Mouse (Mus musculus) hindbrain, embryonic 16.5 days (tissue): ENCODE results near the gene H2-K1. TPM values are rescaled to one million over a fixed set of nuclear protein-coding genes. Genes with fewer than 3 reads are reported as not detected.

Experiments
- ATAC-seq: fragments of 200-750 bp; cut with Nextera tagmentation; 2 replicates; pipeline ENCODE4 v1.8.0; 2017; ENCODE audit warnings: moderate TSS enrichment, moderate library complexity
- H3K27ac ChIP-seq: fragments of 300-500 bp; sonication (generic); 2 replicates; pipeline ENCODE4 v1.5.1; 2014; ENCODE audit warnings: low read depth, mild to moderate bottlenecking, control low read depth, low read length, moderate library complexity
- H3K27me3 ChIP-seq: fragments of 300-500 bp; sonication (generic); replicated peaks from 2 replicates; pipeline ENCODE4 v1.6.1; 2014; ENCODE audit warnings: low read length; ENCODE audit not compliant: control insufficient read depth, insufficient read depth
- H3K36me3 ChIP-seq: fragments of 300-500 bp; sonication (generic); 2 replicates; pipeline ENCODE4 v1.6.1; 2014; ENCODE audit warnings: mild to moderate bottlenecking, low read length, moderate library complexity, mixed read lengths; ENCODE audit not compliant: control insufficient read depth, insufficient read depth
- H3K4me1 ChIP-seq: fragments of 300-500 bp; sonication (generic); 2 replicates; pipeline ENCODE4 v1.6.1; 2014; ENCODE audit warnings: low read depth, low read length; ENCODE audit not compliant: control insufficient read depth, insufficient read depth
- H3K4me2 ChIP-seq: fragments of 300-500 bp; sonication (generic); 2 replicates; pipeline ENCODE4 v1.6.1; 2014; ENCODE audit warnings: mild to moderate bottlenecking, low read length, control low read depth, moderate library complexity
- H3K4me3 ChIP-seq: fragments of 300-500 bp; sonication (generic); 2 replicates; pipeline ENCODE4 v1.5.1; 2014; ENCODE audit warnings: mild to moderate bottlenecking, low read length, control low read depth, moderate library complexity
- H3K9ac ChIP-seq: fragments of 300-500 bp; sonication (generic); 2 replicates; pipeline ENCODE4 v1.6.1; 2014; ENCODE audit warnings: low read depth, mild to moderate bottlenecking, control low read depth, low read length, moderate library complexity
- H3K9me3 ChIP-seq: fragments of 300-500 bp; sonication (generic); 2 replicates; pipeline ENCODE4 v1.6.1; 2014; ENCODE audit warnings: mild to moderate bottlenecking, low read length, moderate library complexity; ENCODE audit not compliant: control insufficient read depth
- WGBS: fragments of 180-500 bp; shearing (Covaris S2); extraction: QIAGEN DNeasy Blood & Tissue Kit; methylation state at CpG from one replicate; pipeline ENCODE4 v1.1.7; 2014; 5-methylcytosine and 5-hydroxymethylcytosine counted together
- polyA plus RNA-seq: library from polyadenylated mRNA; unstranded; fragments of >200 nt; fragmentation: Nextera tagmentation; extraction: Ambion mirVana; gene quantifications from 2 replicates; pipeline ENCODE4 v1.2.1, GENCODE M21; 2015

The H2-K1 gene
- polyA plus RNA-seq, result 16.6 and 18.8 TPM in 2 replicates

- under 1% methylated on average over 29 of the region's 30 CpGs for WGBS
- Histone ChIP-seq H3K36me3 (no peaks in the 10 kb centered on the region), H3K9me3 (no peaks in the 10 kb centered on the region), H3K4me3 (peak within 1 kb of the TSS; percentile 58), H3K27me3 (peaks cover 12% of the 10 kb centered on the region), H3K4me2 (peak within 1 kb of the TSS; percentile 97), H3K27ac (no peak within 1 kb of the TSS), H3K9ac (peak within 1 kb of the TSS; percentile 68), H3K4me1 (peaks cover 3% of the 10 kb centered on the region)
- ATAC-seq, result peak; percentile 85
Measured at GRCm38 (mm10) chr17:34000150-34000537, at the start of gene H2-K1. TSS of gene H2-K1 (minus strand) at chr17:34000347.

- Histone ChIP-seq H3K9ac (no peak overlapping the region), H3K9me3 (peaks cover 3% of the 10 kb centered on the region; the same call in 1 of the 2 replicates), H3K4me1 (no peaks in the 10 kb centered on the region), H3K27ac (no peak overlapping the region), H3K36me3 (no peaks in the 10 kb centered on the region; the same call in 1 of the 2 replicates), H3K4me2 (no peak overlapping the region), H3K4me3 (no peak overlapping the region), H3K27me3 (no peaks in the 10 kb centered on the region)
- ATAC-seq, result no peak
- 98% methylated on average over 5 of the region's 5 CpGs for WGBS
Measured at GRCm38 (mm10) chr17:34047404-34048050, 47.4 kb upstream of the H2-K1 start.

DNA sequence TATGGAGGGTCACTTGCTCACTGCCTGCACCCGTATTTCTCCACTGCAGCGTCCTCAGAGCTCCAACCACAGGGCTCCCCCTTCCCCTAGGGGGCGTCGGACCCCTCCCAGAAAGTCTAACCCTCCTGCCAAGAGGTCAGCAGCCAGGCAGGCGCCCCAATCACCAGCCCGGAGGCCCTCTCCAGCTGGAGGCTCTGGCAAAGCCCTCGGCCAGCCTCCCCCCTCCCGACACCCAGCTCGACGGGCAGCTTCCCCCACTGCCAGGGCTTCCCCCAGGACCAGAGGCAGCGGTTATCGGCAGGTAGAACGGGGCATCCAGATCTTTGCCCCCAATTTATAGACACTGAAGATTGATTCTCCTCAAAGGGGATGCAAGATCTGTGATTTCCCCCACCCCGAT, 45.8 kb upstream of the H2-K1 start:
- Histone ChIP-seq H3K4me1 (no peaks in the 10 kb centered on the region), H3K4me2 (no peak overlapping the region), H3K36me3 (no peaks in the 10 kb centered on the region), H3K27ac (no peak overlapping the region), H3K9ac (no peak overlapping the region), H3K9me3 (peaks cover 3% of the 10 kb centered on the region; the same call in 1 of the 2 replicates), H3K4me3 (no peak overlapping the region), H3K27me3 (no peaks in the 10 kb centered on the region)
- WGBS, result 82% methylated on average over 14 of the region's 14 CpGs
- ATAC-seq, result no peak

DNA sequence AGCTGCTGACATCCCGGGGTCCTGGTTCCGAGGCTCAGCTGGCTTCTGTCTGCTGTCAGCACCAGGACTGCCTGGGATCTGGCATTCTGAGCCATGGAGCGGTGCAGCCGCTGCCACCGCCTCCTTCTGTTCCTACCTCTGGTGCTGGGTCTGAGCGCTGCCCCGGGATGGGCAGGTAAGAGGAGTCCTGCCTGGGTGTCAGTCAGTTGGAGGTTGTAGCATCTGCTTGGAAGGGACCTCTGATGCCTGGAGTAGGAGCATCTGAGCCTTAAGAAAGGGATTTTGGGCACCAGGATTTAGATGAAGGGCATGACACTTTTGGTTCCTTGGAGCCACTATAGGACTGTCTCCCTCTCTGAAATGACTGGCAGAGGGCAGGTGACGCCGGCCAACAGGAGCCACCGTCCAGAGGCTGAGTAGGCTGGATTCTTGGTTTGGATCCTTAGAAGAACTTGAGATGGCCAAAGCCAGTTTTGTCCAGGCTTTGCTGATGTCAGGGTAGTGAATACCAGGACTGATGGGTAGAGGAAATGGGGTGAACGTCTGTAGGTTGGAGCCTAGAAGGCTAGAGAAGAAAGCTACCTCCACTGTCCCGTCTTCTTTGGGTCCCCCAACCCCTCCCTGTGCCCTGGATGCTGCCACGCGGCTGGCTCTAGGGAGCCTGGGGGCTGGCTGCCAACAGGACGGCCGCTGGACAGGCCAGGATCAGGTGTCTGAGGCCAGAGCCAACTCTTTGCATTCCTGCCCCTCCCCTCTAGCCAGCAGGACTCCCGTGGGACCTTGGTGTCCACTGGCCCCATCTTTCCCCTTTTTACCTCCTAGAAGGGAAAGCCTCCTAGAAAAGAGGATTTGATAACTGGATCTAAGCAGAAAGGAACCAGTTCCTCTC, 39.7 kb upstream of the H2-K1 start:
- H3K4me3 ChIP-seq, result peak overlapping the region; percentile 30
- H3K9me3 ChIP-seq, result no peaks in the 10 kb centered on the region
- no peak overlapping the region for H3K27ac ChIP-seq
- H3K36me3 ChIP-seq, result peaks cover 22% of the 10 kb centered on the region
- ATAC-seq, result peak; percentile 18; the same call in 1 of the 2 replicates
- H3K27me3 ChIP-seq, result no peaks in the 10 kb centered on the region
- H3K4me2 ChIP-seq, result peak overlapping the region; percentile 63
- 22% methylated on average over 17 of the region's 17 CpGs for WGBS
- H3K9ac ChIP-seq, result peak overlapping the region; percentile 62
- H3K4me1 ChIP-seq, result peaks cover 19% of the 10 kb centered on the region

DNA sequence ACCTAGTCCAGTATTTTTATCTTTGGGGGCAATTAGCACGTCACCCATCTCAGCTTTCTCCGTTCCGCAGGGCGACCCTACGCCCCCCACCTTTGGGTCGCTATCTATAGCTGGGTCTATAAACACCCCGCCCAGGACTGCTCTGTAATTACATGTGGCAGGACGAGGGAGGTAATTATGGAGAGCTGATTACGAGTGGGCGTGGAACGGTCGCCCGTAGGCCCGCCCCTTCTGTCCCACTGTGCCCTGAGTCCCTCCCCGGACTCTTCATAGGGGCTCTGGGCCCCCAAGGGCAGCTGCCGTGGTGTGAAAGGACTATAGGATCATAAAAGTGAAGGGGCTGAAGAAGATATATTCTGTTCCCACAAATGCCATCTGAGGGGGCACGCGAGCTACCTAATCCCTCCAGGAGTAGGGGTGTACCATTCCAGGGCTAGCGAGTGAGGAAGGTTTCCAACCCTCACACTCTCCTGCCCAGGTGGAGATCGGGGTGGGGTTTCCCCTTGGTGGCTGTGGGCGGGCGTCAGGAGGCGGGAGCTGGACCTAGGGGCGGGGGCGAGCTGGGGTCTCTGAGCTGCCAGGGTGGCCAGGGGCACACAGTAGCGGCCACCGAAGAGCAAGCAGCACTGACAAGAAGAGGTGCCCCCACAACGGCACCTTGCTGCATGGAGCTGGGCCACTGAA, 38.9 kb upstream of the H2-K1 start, which contains the start of gene Col11a2:
TSS of gene Col11a2 (plus strand) at position 560 of the 684 bp plus-strand sequence.
- Histone ChIP-seq H3K27me3 (no peaks in the 10 kb centered on the region), H3K27ac (no peak within 1 kb of the TSS), H3K4me2 (peak within 1 kb of the TSS; percentile 63), H3K9me3 (no peaks in the 10 kb centered on the region), H3K9ac (peak within 1 kb of the TSS; percentile 62), H3K36me3 (peaks cover 25% of the 10 kb centered on the region), H3K4me1 (peaks cover 19% of the 10 kb centered on the region), H3K4me3 (peak within 1 kb of the TSS; percentile 30)
- peak; percentile 67 for ATAC-seq
- WGBS, result 9% methylated on average over 28 of the region's 28 CpGs

DNA sequence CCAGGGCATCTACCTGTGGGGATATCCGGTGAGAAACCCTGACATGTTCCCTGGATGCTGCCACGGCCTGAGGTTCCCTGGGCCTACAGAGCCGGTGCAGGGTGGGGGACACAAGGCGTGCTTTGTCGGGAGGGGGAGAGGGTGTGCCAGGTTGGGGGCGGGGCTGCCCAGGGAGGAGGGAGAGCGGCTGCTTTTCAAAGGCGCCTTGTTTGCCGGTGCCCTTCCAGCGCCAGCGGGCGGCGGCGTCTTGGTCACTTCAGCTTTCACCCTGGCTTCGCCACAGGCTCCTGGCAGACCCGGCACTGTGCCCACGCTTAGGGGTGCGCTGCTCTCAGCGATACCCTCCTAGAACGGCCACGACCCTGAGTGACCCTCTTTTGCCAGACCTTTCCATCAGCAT, 38.3 kb upstream of the H2-K1 start:
- WGBS, result 7% methylated on average over 20 of the region's 21 CpGs
- Histone ChIP-seq H3K9ac (peak overlapping the region; percentile 62), H3K36me3 (peaks cover 26% of the 10 kb centered on the region), H3K4me1 (peaks cover 21% of the 10 kb centered on the region), H3K27me3 (no peaks in the 10 kb centered on the region), H3K4me2 (peak overlapping the region; percentile 63), H3K9me3 (no peaks in the 10 kb centered on the region), H3K27ac (no peak overlapping the region), H3K4me3 (peak overlapping the region; percentile 30)
- peak; percentile 31; the same call in 1 of the 2 replicates for ATAC-seq

- Histone ChIP-seq H3K4me3 (no peak overlapping the region), H3K27me3 (no peaks in the 10 kb centered on the region), H3K36me3 (peaks cover 26% of the 10 kb centered on the region), H3K9ac (no peak overlapping the region), H3K9me3 (no peaks in the 10 kb centered on the region), H3K4me1 (peaks cover 31% of the 10 kb centered on the region), H3K4me2 (no peak overlapping the region), H3K27ac (no peak overlapping the region)
- 95% methylated on average over 7 of the region's 7 CpGs for WGBS
- no peak for ATAC-seq
Measured at GRCm38 (mm10) chr17:34037241-34037640, 37.1 kb upstream of the H2-K1 start.

DNA sequence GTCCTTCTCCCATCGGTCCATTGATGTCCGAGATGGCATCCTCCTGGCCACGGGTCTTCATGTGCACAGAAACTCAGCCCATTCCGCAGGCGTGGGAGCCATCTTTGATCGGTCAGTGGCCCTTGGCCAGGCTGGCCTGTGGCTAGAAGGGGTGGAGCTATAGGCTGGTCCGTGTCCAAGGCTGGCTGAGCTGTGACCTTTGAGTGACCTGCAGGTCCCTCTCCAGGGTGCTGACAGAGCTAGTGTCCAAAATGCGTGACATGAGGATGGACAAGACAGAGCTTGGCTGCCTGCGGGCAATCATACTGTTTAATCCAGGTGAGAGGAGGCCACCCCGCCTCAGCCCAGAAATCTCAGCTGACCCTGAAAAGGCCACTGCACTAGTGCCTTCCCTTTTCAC, 36.5 kb upstream of the H2-K1 start:
- 80% methylated on average over 10 of the region's 10 CpGs for WGBS
- Histone ChIP-seq H3K4me3 (no peak overlapping the region), H3K27me3 (no peaks in the 10 kb centered on the region), H3K9ac (no peak overlapping the region), H3K4me2 (no peak overlapping the region), H3K9me3 (no peaks in the 10 kb centered on the region), H3K4me1 (peaks cover 31% of the 10 kb centered on the region), H3K36me3 (peaks cover 26% of the 10 kb centered on the region), H3K27ac (no peak overlapping the region)
- no peak for ATAC-seq
